ENCODE assay signal across 11 mouse cellular contexts in the genomic region with DNA sequence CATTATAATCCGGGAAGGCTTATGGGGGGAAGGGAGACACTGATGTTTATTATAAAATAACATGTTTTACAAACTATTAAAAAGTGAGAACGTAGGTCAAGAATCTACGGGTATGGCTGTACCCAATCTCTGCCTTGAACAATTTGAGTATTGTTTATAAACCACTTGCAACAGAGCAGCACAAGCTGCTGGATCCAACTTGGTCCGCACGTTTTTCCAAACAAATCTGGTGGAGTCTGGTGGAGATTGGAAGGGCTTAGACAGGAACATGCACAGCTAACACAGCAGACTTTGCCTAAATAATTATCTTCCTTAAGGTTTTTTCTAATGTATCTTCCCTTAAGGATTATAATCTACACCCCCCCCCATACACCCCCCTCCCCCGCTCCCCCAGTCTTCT. TPM values are rescaled to one million over a fixed set of nuclear protein-coding genes. Genes with fewer than 3 reads are reported as not detected.
DNase-seq lines count a peak whose midpoint lies in the region; ATAC-seq and TF ChIP-seq lines count a peak whose summit lies in the region.
"Had no signal": no experiment of that assay in that cellular context is flagged by ENCODE, and none has a peak within 500 bp of the region (broad histone marks: within the 10 kb centered on the region; RNA-seq: fewer than 3 reads in every experiment).

No protein-coding gene starts in this region.

- peaks cover 6% of the 10 kb centered on the region; the same call in 1 of the 2 replicates for H3K4me1 ChIP-seq in lung, postnatal 0 days (ENCODE audit: insufficient read depth, low read depth, low read length)
- H3K4me1 ChIP-seq in hindbrain, postnatal 0 days (ENCODE audit: insufficient read depth, low read length) = 0 out of 2 replicates have a peak, but pooled peaks cover 5% of the 10 kb centered on the region
- peaks cover 19% of the 10 kb centered on the region; the same call in 1 of the 2 replicates for H3K4me1 ChIP-seq in midbrain, embryonic 14.5 days (ENCODE audit: control insufficient read depth, insufficient read depth, low read length)

- intact Hi-C loops in heart, postnatal 10 days (cut with DNase I) = no loop called here

- no peak overlapping the region for H3K9ac ChIP-seq in lung, postnatal 0 days (replicated peaks; ENCODE audit: low read depth)
- H3K9ac ChIP-seq in hindbrain, postnatal 0 days (replicated peaks; ENCODE audit: low read length) = no peak overlapping the region
- no peak overlapping the region for H3K9ac ChIP-seq in midbrain, embryonic 14.5 days (replicated peaks; ENCODE audit: low read length)
- H3K9ac ChIP-seq: liver, embryonic 13.5 days had no signal

- H3K36me3 ChIP-seq in lung, postnatal 0 days (ENCODE audit: insufficient read depth, low read length) = no peaks in the 10 kb centered on the region
- no peaks in the 10 kb centered on the region for H3K36me3 ChIP-seq in hindbrain, postnatal 0 days (ENCODE audit: insufficient read depth, low read length)
- no peaks in the 10 kb centered on the region for H3K36me3 ChIP-seq in midbrain, embryonic 14.5 days (ENCODE audit: control insufficient read depth, insufficient read depth, low read length)
- H3K36me3 ChIP-seq: liver, embryonic 13.5 days had no signal

- peak overlapping the region; percentile 53 for H3K4me3 ChIP-seq in lung, postnatal 0 days (ENCODE audit: low read depth, low read length)
- H3K4me3 ChIP-seq in hindbrain, postnatal 0 days (ENCODE audit: low read length) = peak overlapping the region; percentile 54
- H3K4me3 ChIP-seq in midbrain, embryonic 14.5 days (replicated peaks; ENCODE audit: low read depth, low read length) = no peak overlapping the region
- H3K4me3 ChIP-seq: liver, embryonic 13.5 days had no signal

- ATAC-seq in lung, postnatal 0 days = no peak
- no peak for ATAC-seq in hindbrain, postnatal 0 days
- no peak for ATAC-seq in midbrain, embryonic 14.5 days (ENCODE audit: low FRiP score, low TSS enrichment)
- no peak for ATAC-seq in inflammation-experienced regulatory T-cells, adult 6 months

- 29% methylated on average over 6 of the region's 6 CpGs for WGBS in lung, postnatal 0 days
- WGBS in hindbrain, postnatal 0 days = 33% methylated on average over 6 of the region's 6 CpGs
- WGBS in midbrain, embryonic 14.5 days = 44% methylated on average over 6 of the region's 6 CpGs

- no peak for DNase-seq in lung, postnatal 0 days (ENCODE audit: low spot score)
- DNase-seq in lung, postnatal 25 days (ENCODE audit: low spot score) = no peak
- DNase-seq in hindbrain, postnatal 0 days (ENCODE audit: low spot score) = no peak
- DNase-seq in midbrain, embryonic 14.5 days = no peak
- DNase-seq in heart, postnatal 10 days = no peak
- no peak for DNase-seq in testis, postnatal 14 days (ENCODE audit: low spot score)
- DNase-seq: gastrocnemius, postnatal 10 days; liver, embryonic 13.5 days had no signal

- H3K27me3 ChIP-seq in lung, postnatal 0 days (replicated peaks; ENCODE audit: insufficient read depth, low read length) = 0 out of 2 replicates have a peak, but pooled peaks cover 5% of the 10 kb centered on the region
- H3K27me3 ChIP-seq in hindbrain, postnatal 0 days (ENCODE audit: insufficient read depth, low read length) = peaks cover 23% of the 10 kb centered on the region
- H3K27me3 ChIP-seq in midbrain, embryonic 14.5 days (ENCODE audit: control insufficient read depth, insufficient read depth, low read length) = peaks cover 78% of the 10 kb centered on the region

- peak overlapping the region; percentile 73; the same call in 1 of the 2 replicates for H3K27ac ChIP-seq in lung, postnatal 0 days (ENCODE audit: low read length)
- H3K27ac ChIP-seq in hindbrain, postnatal 0 days = no peak overlapping the region
- no peak overlapping the region for H3K27ac ChIP-seq in midbrain, embryonic 14.5 days (replicated peaks; ENCODE audit: low read depth, low read length)
- H3K27ac ChIP-seq: liver, embryonic 13.5 days had no signal

- no peak for TF ChIP-seq CTCF in lung, postnatal 0 days (IDR thresholded peaks at IDR 0.05)
- no peak for TF ChIP-seq CTCF in hindbrain, postnatal 0 days (IDR thresholded peaks at IDR 0.05; ENCODE audit: low read depth)

- peak overlapping the region; percentile 80 for H3K4me2 ChIP-seq in lung, postnatal 0 days (replicated peaks; ENCODE audit: low read depth, low read length)
- peak overlapping the region; percentile 95 for H3K4me2 ChIP-seq in hindbrain, postnatal 0 days (ENCODE audit: low read depth, low read length)
- peak overlapping the region; percentile 94; the same call in 1 of the 2 replicates for H3K4me2 ChIP-seq in midbrain, embryonic 14.5 days (ENCODE audit: low read length)
- H3K4me2 ChIP-seq: liver, embryonic 13.5 days had no signal

- no peaks in the 10 kb centered on the region for H3K9me3 ChIP-seq in lung, postnatal 0 days (ENCODE audit: low read length)
- H3K9me3 ChIP-seq in hindbrain, postnatal 0 days (ENCODE audit: low read length) = no peaks in the 10 kb centered on the region
- no peaks in the 10 kb centered on the region for H3K9me3 ChIP-seq in midbrain, embryonic 14.5 days (ENCODE audit: control insufficient read depth, low read length)
- H3K9me3 ChIP-seq: liver, embryonic 13.5 days had no signal

- no peak for TF ChIP-seq EP300 in lung, postnatal 0 days (IDR thresholded peaks at IDR 0.05)

RNA-seq across cellular contexts. Expression of a gene that starts 2.7 kb away (rescaled TPM):
- polyA plus RNA-seq in lung, postnatal 0 days (2015; fragmentation: Nextera tagmentation; extraction: Ambion mirVana) = 46.8 and 48.8 TPM in 2 replicates
- 4.9 and 6.0 TPM in 2 replicates for total RNA-seq in hindbrain, postnatal 0 days (2014; rRNA removed)
- 3.0 and 4.3 TPM in 2 replicates for polyA plus RNA-seq in hindbrain, postnatal 0 days (2015; fragmentation: Nextera tagmentation; extraction: Ambion mirVana)
- 1.4 and 2.4 TPM in 2 replicates for polyA plus RNA-seq in midbrain, embryonic 14.5 days (2014; fragmentation: Nextera tagmentation; extraction: Ambion mirVana)
- polyA plus RNA-seq in inflammation-experienced regulatory T-cells, adult 6 months (2017; shearing (Covaris generic)) = under 1 TPM in 1 of 3 experiments, not detected in 2; 0.27 TPM
- total RNA-seq in heart, postnatal 10 days (2021) = under 1 TPM; 0.25 to 0.31 TPM
- total RNA-seq: CH12.LX; monocyte, adult 5-6 weeks had no signal
